Mouse (Mus musculus): ENCODE measurements around the gene Arhgap6.

Gene Arhgap6

DNA sequence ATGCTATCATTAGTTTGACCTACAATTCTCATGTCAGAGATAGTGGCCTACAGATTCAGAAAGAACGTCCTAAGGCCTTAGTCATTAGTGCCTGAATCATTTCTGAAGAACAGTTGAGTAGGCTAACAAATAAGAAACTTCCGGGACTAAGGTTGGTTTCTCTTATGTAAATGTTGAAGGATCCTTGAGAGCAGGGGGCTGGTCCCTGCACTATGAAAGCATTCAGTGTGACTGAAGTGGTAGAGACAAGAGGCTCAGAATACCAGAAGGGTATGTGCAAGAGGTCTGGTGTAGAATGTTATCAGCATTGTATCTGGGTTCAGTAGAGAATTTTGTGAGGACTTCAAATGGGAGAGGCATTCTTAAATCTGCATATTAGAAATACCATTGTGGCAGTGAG, 185.5 kb downstream of the Arhgap6 start:
- no peak for DNase-seq (ENCODE audit: low read depth, low spot score)

- DNase-seq (ENCODE audit: low read depth, low spot score) = no peak
These were observed 212.2 kb downstream of the Arhgap6 start for GRCm38 (mm10) chrX:169007066-169007465.

DNA sequence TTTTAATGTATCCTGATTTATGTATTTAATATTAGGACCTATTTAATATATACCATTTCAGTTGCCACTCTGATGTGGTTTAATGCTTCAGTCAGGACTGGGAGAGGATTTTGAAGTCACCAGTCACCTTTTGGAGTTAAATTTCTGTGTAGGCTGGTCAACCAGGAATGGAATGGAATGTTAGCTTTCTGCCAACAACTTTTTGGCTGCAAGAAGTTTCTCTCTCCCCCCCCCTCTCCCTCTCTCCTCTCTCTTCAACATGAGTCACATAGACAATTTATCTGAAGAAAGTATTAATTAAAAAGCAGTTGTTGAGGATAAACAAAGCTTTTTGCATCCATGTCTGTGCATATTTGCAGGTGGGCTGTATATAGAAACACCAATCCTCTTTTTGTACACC, 217.8 kb downstream of the Arhgap6 start:
- no peak for DNase-seq (ENCODE audit: low read depth, low spot score)

DNA sequence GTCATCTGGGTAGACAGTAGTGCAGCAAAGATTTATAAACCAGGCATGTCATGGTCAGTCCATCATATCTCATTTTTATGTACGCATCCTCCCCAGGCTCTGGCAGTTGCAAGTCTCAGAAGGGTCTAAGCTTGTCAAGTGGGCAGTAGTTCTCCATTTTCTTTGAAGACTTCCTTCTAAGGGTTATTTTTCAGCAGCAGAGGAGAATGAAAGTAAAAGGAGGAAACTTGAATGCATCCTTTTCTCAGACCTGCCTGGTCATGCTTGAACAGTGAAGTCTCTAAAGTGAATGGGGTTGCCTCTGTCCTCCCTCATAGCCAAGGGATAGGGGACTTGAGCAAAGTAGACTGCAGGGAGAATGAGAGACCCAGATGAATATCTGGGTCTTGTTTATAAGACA, 239.5 kb downstream of the Arhgap6 start:
- DNase-seq (ENCODE audit: low read depth, low spot score) = no peak

DNA sequence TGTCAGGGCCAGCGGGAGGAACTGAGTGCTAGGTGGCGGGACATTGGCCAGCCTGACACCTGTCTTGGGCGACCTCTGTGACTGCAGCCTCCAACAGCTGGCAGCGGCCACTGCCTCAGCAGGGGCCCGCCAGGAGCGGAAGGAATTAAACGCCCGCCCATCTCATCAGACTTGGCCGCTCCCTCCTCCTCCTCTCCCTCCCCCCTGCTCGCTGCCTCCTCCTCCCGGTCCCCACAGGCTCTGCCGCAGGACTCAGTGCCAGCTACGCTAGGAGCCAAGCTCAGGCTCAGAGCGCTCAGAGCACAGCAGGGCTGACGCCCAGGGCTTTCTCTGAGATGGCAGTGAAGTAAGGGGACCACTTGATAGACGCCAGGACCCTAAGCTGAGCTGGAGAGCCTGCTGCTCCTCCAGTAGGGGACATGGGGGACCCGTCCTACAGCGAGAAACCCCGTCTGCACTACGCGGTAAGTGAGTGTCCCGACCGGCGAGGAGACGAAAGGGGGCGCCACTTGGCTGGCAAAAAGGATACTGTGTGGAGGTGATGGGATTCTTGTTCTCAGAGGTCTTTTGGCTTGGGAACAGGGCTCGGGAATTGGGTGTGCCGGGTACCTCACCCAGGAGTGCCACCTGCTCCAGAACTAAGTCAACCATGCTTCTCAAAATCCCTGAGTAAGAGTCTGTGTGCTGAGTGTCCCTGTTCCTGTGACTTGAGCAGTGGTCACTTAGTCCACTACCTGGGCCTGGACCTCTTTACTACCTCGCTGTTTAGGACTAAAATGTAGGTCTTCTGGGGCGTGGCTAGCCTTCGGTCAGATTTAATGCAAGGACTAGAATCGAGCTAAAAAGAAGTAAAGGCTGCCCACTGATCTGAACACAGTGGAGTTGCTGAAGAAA, 241.8 kb downstream of the Arhgap6 start:
- DNase-seq (ENCODE audit: low read depth, low spot score) = peak; percentile 4

GRCm38 (mm10) chrX:169037401-169037800, 242.5 kb downstream of the Arhgap6 start:
- no peak for DNase-seq (ENCODE audit: low read depth, low spot score)

- DNase-seq (ENCODE audit: low read depth, low spot score) = no peak
These were observed 249.0 kb downstream of the Arhgap6 start for GRCm38 (mm10) chrX:169043872-169044271.

DNA sequence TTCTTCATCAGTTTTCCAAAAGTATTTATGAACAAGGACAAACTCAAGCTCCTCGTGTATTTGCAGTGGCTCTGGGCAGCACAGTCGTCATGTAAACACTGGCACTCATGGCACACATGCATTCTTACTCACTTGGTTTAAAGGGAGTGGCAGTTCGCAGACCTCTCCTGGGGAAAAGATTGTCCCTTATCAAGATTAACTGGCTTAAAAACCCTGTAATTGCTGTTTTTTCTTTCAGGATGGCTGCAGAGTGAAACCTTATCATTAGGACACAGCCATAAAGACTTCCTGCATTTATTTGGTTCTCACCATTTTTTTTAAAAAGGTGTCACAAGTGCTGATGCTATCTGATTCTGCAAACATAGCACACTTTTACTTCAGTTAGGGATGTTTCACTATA, 252.7 kb downstream of the Arhgap6 start:
- DNase-seq (ENCODE audit: low read depth, low spot score) = no peak

DNA sequence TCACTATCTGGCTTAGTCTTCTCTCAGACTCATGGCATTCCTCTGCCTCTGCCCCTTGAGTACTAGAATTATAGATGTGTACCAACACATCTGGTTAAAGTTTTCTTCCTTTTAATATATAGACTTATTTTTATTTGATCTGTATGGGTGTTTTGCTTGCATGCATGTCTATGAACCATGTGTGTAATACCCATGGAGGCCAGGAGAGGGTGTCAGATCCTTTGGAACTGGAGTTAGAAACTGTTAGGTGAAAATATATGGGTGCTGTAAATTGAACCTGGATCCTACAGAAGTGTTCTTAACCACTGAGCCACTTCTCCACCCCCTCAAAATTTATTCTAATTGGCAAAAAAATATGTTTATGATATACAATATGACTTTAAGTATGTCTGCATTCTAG, 254.7 kb downstream of the Arhgap6 start:
- no peak for DNase-seq (ENCODE audit: low read depth, low spot score)

DNA sequence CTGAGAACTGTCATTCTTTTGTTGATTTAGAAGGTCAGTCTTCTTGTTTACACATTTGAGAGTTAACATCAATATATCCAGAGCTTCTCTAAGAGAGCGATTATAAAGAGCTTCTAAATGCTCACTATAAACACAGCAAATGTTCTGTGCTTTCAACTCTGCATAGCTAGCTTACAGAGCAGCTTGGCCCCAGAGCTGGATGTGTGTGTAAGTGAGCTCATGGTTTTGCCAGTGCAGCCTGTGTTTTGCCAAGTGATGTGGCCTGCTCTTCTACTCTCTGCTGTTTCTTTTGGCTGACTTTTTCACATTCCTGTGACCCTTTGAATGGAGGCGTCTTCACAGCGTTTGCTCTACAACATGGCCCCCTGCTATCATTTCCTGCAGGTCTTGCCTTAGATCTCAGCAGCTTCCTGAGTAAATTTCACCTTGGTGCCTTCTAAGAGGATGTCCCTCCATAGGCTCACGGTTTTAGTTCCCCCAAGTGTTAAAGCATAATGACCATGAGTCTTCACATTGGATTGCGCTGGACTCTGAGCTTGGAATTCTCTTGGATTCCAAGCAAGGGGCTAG, 259.1 kb downstream of the Arhgap6 start:
- DNase-seq (ENCODE audit: low read depth, low spot score) = no peak

DNA sequence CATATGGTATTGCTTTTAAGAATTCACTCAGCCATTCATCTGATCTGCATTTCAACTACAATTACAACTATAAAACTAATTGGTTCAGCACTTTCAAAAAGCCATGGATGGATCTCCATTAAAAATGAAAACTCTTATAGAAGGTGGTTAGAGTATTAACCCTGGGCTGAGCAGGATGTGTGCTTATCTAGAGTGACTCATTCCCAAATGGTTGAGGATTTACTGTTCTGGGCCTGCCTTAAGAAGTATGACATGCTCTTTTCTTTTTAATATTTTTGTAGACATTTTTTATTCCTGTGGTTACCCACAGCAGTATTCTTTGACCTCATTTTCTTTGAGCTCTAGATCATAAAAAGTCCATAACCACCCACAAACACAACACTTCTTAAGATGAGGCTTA, 267.7 kb downstream of the Arhgap6 start:
- DNase-seq (ENCODE audit: low read depth, low spot score) = no peak

DNA sequence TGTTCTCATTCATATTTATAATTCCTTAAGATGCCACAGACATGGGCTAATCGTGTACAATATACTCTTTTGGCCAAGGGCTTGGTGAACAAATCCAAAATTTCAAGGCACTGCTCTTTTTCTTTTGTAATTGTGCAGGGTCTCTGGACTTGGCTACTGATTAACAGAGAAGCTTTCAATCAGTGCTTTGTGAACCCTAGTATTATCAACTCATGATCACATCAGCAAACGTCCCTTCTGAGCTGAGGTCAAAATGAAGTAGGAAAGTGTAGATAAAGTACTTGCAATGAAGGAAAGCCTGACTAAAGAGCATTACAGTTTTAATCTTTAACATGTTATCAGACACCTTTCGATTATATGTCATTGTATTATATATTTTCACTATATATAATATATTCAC, 270.4 kb downstream of the Arhgap6 start:
- no peak for DNase-seq (ENCODE audit: low read depth, low spot score)

DNA sequence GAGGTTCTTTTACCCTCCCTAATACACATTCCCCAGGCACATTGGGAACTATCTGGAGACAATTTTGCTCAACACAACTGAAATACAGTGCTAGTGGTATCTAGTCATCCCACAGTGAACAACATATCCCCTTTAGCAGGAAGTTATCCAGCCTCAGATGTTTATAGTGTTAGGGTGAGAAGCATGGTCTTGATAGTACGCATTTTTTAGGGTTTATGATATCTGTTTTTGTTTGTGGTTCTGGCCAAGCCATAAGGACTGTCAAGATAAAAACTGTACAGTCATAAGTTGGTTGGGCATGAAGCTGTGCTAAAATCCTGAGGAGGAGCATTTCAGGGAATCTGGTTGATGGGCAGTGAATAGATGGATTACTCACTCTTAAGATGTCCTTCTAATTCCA, 271.0 kb downstream of the Arhgap6 start:
- no peak for DNase-seq (ENCODE audit: low read depth, low spot score)

- DNase-seq (ENCODE audit: low read depth, low spot score) = no peak
These were observed 280.1 kb downstream of the Arhgap6 start for GRCm38 (mm10) chrX:169075020-169075419.

GRCm38 (mm10) chrX:169081609-169082008, 286.7 kb downstream of the Arhgap6 start:
- DNase-seq (ENCODE audit: low read depth, low spot score) = no peak

DNA sequence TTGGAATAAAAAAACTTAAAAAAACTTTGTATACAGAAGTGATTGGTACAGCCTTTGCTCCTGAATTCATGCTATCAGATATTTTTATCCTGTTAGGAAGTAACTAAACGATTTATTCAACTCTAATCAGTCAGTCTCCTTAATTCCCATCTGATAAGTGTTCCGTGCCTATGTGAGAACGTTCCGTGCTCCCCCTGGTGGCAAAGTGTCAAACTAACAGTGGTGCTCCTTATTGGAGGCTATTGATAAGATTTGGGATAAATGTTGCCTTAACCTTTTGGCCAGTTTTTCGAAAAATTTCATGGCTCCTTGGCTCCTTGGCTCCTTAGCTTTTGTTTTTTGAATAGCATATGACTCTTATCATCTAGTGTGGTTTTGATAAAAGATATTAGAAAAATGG, 291.0 kb downstream of the Arhgap6 start:
- no peak for DNase-seq (ENCODE audit: low read depth, low spot score)

DNA sequence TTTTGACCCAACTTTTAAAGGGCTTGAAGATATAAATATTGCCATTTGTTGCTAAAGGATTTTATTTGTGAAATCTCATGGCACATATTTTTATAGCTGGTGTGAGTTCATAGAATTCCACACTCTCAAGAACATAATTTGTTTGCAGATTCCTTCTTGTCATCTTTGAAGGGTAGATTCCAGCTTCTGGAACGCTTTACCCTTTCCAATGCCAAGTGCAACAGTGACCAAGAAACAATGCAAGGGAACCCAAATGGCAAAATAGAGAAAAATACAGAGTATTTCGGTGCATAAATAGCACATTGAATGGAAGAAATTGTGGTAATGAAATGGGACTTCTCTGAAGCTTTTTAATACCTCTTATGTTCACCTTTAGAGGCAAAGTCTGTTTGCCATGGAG, 294.3 kb downstream of the Arhgap6 start:
- no peak for DNase-seq (ENCODE audit: low read depth, low spot score)

GRCm38 (mm10) chrX:169094601-169095000, 299.7 kb downstream of the Arhgap6 start:
- no peak for DNase-seq (ENCODE audit: low read depth, low spot score)

DNA sequence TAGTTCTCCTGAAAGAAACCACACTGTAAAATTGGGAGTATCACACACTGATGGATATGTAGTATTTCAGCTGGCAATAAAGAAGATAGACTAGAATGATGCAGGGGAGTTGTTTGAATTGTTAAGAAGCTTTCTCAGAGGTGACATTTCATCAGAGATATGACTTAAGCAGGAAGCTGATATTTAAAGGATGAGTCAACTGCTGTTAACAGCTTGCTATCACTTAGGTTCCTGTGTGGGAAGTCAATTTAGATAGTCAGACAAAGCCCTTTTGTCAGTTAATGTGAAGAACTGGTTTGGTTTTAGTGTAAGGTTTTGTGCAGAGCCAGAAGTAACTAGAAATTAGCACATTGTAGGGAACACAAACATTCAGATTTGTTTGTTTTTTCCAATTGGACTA, 300.7 kb downstream of the Arhgap6 start:
- no peak for DNase-seq (ENCODE audit: low read depth, low spot score)

- no peak for DNase-seq (ENCODE audit: low read depth, low spot score)
These were observed 307.8 kb downstream of the Arhgap6 start for GRCm38 (mm10) chrX:169102665-169103064.

DNA sequence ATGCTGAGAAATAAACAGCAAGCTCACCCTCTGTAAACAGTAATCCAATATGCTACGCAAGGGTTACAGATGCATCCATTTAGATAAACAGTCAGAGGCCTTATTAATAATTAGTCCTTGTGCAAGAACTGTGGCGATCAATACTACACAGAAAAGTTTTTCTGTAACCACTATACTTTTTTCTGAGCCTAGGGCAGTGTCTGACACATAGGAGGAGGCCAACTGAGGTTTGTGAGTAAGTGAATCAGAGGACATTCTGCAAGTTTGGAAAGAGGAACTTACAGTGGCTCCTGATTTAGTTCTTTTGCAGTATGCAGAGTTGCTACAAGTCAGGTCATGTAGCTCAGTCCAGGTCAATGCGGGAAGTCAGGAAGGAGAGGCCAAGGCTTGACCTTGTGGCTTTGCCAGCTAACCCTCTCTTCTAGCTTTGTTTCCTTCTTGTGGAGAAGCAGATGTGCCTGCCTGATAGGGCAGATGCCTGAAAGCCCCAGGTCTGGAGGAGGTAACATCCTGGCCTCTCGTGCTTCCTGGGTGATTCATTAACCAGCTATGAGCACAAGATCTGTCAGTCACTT, 311.2 kb downstream of the Arhgap6 start:
- DNase-seq (ENCODE audit: low read depth, low spot score) = no peak

DNA sequence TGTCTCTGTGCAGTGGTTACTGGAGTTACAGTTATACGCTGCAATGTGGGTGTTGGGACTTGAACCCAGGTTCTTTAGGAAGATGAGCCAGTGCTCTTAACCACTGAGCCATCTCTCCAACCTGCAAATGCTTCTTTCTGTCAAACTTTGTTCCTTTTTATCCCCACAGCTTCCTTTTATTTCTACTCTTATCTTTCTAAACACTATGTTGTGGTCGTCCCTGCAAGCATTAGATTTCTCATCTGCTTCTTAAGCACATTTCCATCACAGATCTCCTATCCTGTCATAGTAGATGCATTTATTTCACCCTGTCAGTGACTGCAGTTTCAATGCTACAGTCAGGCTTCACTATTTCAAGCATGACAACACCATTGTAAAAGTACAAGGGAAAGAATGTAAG, 312.5 kb downstream of the Arhgap6 start:
- DNase-seq (ENCODE audit: low read depth, low spot score) = no peak

GRCm38 (mm10) chrX:169110031-169110430, 315.1 kb downstream of the Arhgap6 start:
- DNase-seq (ENCODE audit: low read depth, low spot score) = no peak
